Mouse (Mus musculus): Measurements from ENCODE around the gene Ank3.

Ank3 gene

DNA sequence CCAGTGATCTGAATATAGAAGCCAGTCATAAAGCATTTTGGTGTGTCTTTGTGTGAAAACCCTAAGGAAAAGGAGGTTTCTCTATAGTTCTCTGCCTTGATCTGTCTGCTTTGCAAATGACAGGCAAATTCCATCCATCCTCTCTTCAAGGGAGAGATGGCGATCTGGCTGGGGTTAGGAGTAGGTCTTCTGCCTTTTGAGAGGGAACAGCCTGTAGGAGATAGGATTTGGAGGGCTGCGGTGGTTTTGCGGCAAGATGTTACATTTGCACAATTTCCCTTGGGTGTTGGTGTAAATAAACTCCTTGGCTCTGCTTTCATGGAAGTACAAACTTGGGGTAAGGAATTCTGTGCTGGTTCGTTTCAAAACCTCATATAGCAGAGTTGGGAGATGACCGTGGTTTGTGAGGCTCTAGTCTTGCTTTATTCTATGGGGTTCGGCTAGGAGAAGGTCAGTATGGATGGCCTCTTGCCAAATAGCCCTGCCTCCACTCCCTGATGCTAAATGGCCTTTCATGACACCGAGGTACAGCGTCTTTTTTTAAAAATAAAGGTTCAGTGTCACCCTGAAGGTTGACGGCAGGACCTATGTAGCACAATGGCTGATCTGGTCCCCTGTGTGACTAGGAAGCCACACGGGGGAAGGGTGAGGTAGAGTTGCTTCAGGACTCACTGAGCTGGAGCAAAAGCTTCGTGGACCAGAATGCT lies 309.4 kb downstream of the Ank3 start:
- in situ Hi-C loops (cut with MboI, MseI), result no loop called here

DNA sequence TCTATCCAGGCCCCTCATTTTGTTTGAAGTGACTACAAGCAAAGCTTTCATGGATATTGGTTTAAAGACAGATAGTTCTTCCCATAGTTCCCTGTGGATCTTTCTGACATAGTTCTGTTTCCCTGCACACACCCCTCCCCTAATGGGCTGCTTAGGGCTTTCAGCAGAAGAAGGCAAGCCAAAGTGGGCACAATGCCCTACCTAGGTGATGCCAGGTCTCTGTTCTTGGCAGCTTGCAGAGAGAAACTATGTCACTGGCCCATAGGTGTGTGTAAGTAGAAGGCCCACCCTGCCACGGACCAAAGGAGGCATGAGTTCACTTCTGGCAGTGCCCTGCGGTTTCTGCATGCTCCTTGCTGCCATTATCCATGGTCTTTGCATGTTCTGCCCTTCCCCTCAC lies 311.1 kb downstream of the Ank3 start:
- in situ Hi-C loops (cut with MboI, MseI), result no loop called here

DNA sequence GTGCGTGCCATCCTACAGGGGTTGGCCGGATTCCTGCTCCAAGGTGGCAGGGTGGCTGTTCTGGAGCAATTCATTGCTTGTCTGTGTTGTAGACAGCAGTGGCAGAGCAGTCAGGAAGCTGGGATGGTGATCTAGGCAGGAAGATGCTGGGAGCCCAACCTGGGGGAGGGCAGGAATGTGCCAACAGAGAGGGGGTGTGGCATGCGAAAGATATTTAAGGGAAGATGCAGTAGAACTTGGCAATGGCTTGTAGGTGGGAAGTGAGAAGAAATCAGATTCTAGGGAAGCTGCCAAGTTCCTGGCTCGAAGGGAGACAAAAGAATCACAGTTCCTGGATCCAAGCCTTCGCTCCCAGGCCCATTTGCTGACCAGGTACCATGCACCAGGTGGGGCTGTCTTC lies 312.2 kb downstream of the Ank3 start:
- in situ Hi-C loops (cut with MboI, MseI), result no loop called here

DNA sequence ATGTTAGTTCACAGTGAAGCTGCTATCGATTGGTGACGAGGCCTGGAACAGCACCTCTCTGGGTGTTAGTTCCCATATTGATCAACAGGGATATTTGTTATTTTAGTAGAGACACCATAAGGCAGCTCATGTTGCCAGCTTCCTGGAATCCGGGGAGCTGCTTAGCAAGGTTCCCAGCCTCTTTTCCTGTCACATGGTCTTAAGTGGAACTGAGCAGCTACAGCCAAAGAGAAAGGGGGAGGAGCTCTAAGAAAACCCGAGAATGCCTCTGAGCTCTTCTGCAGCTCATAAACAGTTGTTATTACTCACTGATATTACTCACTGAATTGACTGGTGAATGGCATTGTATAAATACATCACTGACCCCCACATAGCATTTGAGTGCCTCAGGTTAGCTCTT lies 318.3 kb downstream of the Ank3 start:
- in situ Hi-C loops (cut with MboI, MseI), result no loop called here

DNA sequence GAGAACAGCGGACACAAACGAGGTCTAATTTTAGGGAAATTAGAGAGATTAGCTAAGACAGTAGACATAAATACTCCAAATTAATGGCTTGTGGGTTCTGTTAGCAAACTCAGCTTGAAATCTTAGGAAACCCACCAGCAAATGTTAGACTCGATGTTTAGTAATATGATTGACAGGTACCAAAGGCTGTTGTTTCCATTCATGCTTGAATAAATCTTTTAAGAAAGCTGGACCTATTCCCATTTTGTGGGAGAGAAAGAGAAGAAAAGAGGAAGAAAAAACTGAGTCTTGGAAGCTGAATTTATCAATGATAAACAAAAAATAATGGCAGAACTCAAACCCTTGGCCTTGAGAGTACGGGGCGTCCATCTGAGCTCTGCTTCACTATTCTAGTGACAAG lies 320.8 kb downstream of the Ank3 start:
- in situ Hi-C loops (cut with MboI, MseI), result no loop called here

DNA sequence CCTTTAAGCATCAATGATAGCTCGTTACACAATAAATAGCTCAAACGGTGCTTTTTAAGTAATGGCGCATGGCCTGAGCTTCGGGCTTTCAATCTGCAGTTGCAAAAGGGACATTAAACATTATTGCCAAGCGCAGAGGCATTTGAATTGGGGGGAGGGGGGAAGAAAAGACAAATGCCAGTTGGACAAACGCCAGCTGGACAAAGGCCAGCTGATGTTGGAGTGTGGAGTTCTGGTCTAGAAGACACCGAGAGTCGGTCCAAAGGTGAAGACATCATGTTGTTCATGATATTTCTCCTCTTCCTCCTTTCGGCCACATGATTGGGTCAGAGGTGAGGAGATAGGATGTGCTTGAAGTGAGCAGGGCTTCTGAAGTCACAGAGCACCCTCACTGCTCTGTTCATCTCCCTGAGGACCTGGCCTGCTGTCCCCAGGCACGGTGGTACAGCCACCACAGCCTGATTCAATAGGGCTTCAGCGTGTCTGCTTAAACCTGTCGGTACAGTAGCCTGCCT lies 321.4 kb downstream of the Ank3 start:
- in situ Hi-C loops (cut with MboI, MseI), result no loop called here

DNA sequence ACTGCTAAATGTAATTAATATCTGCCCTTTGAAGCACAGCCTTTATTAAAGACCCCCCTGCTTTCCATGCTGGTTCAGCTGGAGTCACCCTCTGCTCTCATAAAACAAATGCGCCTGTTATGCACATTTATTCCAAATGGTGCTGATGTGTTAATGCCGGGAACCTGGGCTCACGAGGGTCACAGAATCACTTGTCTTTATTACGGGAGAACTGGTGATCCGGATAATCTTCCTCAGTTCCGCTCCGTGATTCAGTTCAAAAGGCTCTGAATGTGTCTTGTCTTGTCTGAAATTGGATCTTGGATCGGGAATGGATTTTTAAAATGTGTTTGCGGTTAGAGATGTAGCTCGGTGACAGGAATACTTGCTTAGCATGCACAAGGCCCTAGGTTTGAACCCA lies 321.9 kb downstream of the Ank3 start:
- in situ Hi-C loops (cut with MboI, MseI), result no loop called here

DNA sequence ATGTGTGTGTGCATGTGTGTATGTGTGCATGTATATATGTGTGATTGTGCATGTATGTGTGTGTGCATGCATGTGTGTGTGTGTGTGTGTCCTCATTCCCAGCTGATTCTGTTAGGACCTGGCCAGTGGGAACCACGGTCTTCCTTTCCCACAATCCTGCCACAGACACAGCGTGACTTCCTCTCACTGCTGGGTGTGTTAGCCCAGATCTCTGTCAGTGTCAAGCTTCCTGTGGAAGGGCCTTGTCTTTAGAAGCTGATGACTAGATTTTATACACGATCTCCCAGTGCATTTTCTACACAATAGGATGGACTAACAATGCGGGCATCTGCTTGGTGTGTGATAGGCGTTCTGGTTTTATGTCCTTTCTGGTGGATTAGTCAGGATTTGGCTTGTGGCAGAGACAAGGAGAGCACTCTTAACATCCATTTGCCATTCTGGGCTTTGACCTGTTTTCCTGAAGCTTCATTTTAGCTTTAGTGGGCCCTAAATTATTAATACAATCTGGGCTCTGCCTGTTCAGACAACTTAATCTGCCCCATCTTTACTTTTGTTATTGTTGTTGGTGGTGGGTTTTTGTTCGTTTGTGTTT lies 322.4 kb downstream of the Ank3 start:
- in situ Hi-C loops (cut with MboI, MseI), result no loop called here

DNA sequence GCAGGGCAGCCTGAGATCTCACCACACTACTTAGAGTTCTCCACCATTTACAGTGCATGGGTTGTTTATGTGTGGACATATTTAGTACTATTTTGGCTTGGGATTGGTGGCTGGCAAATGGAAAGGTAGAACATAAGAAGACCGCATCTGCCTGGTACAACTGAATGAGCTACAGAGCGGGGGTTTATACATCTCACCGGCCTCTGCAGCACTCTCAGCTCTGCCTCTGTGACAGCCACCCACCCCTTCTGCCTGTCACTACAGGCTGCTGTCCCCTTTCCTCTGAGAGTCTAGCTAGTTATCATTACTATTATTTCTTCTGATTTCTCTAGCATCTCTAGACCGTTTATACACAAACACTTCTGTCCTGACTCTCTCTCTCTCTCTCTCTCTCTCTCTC lies 325.6 kb downstream of the Ank3 start:
- in situ Hi-C loops (cut with MboI, MseI), result no loop called here

DNA sequence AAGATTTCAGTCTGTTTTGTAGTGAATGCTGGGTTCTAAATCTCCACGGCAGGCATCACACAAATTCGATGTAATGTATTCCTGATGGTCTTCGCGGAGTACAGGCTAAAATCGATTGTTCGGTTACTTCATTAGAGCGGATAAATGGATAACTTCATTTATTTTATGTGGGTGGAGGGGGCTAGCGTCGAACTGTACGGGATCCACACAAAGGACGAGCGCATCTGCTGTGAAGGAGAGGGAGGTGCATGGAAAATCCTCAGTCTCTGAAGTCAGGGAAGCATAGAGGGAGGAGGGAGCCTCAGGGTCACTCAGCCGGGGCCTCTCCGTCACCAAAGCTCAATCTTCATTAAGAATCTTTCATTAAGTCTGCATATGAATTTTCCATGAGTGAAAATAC lies 326.5 kb downstream of the Ank3 start:
- in situ Hi-C loops (cut with MboI, MseI), result no loop called here

DNA sequence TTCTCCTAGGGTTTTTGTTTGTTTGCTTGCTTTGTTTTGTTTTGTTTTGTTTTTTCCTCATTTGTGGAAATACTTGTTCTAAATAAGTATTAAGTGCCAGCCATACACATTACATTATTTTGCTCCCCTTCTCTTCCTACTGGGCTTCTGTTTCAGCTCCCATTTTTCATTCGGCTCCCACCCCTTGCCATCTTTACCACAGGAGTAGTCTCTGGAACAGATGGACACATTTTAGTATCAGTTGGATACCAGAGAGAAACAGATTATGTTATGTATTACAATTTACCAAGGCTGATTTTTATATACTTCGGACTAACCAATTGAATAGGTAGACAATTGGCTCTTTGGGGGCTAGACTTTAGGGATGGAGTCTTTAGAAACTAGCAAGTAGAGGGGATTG lies 327.7 kb downstream of the Ank3 start:
- in situ Hi-C loops (cut with MboI, MseI), result no loop called here

DNA sequence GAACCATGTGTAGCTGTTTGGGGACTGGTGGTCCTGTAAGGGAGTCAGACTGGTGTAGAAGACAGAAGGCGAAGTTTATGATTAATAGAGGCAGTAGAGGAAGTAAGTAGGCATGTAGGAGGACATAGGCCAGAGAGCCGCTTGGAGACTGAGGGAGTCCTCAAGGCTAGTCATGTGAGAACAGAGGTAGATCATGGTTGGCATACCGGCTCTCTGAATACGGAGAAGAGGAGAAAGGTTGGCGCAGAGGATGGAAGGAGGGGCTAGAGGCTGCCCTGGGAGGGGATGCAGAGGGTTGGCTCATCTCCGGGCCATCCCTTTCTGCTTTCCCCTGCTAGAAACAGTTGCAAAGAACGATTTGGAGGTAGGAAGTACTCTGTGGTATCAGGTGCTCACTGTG lies 328.2 kb downstream of the Ank3 start:
- in situ Hi-C loops (cut with MboI, MseI), result no loop called here

DNA sequence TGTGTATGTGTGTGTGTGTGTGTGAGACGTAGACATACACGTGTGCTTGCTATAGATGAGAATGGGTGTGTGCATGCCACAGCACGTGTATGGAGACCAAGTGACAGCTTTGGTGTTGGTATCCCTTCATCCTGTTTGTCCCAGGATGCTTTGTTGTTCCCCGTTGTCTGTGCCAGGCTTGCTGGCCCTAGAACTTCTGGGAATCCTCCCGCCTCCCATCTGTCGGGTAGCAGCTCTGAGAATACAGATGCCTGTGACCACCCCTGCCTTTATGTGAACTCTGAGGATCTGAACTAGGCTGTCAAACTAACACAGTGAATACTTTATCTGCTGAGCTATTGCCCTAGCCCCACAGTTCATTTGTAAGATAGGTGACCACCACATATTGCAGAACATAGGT lies 330.3 kb downstream of the Ank3 start:
- in situ Hi-C loops (cut with MboI, MseI), result no loop called here

DNA sequence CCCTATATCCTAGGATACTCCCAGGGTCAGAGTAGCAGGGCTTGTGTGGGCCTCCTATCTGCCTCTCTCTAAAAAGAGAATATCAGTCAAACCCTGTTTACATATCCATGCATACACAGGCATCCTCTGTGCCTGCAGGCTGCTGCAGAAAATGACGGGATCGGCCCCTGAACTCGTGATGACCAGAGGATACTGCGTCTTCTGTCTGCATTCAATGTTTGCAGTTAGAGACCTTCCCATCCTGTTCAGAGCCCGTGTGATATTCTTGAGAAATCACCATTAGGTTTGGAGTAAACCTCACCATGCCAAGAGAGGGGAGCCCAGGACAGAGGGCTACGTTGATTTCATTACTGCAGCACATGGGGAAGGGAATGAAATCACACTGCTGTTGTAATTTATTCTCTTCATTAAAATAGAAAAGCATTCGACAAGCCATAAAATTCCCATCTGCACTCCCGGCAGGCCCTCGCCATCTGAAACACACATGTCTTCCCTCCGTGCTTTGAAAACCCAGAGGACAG lies 331.8 kb downstream of the Ank3 start:
- in situ Hi-C loops (cut with MboI, MseI), result no loop called here

DNA sequence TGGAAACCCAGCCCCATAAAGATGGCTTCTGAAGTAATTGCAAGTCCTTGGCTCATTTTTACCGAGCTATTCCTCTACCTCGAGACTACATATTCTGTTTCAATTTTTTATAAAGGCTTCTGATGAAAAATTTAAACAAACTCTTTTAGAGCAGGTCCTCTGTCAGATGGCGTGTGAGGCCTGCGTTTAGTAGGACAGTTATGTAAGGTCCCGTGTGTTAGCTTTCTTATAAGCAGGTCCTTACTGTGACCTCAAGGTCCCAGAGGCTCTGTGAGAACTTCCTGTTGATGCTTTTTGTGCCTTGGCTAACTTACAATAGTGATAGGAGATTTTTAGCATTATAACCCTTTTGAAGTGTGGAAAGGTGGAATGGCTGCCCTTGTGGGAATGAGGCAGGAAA lies 332.8 kb downstream of the Ank3 start:
- in situ Hi-C loops (cut with MboI, MseI), result no loop called here

DNA sequence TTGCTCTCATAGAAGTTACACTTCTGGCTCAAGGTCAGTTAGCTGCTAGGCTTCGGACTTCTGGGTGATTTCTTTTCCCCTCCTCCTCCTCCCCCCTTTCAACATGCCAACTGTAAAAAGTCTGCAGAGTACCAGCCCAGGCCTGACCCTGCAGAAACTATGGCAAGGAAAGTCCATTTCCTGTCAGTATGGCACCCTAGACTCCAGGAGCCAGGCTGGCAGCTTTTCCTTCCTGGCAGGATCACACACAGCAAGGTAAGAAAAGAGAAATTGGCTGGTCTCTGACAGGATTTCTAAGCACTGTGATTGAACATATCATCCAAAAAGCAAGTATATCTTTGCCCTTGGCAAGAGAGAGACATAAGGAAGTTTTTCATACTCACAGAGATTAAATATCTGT lies 333.3 kb downstream of the Ank3 start:
- in situ Hi-C loops (cut with MboI, MseI), result no loop called here

DNA sequence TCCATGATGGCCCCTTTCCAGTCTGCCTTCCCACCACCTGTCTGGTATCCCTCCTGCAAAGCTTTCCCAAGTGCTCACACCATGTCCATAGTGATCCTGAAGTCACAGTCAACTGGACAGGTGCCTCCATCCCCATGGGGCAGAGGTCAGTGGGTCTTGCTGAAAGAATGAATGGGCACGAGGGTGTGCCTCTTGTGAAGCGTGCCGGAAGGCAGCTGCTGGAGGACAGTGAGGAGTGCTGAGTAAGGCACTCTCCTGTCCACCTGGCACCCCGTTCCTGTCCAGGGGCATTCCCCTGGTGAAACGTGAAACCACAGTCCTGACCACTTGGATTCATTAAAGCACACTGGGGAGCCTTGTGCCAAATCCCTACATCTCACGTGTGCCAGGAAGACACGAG lies 337.7 kb downstream of the Ank3 start:
- in situ Hi-C loops (cut with MboI, MseI), result no loop called here

DNA sequence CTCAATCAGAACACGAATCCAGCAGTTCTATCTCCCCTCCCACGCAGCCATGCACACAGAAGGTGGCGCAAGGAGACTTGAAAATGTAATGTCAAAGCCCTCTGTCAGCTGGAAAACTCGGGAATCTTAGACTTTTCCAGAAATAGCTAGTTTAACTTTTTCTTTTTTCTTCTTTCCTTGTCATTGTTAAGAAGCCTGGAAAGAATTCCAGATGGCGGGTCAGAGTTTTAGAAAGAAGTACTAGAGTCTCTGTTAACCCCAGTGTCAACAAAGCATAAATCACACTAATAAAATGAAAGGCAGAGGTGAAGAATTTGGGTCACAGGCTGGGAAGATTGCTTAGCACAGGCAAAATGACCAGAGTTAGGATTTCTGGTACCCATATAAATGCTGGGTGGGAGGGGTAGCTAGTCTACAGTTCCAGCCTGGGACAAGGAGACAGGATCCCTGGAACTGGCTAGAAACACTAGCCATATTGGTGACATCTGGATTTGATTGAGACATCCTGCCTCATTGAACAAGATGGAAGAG lies 340.2 kb downstream of the Ank3 start:
- in situ Hi-C loops (cut with MboI, MseI), result no loop called here

DNA sequence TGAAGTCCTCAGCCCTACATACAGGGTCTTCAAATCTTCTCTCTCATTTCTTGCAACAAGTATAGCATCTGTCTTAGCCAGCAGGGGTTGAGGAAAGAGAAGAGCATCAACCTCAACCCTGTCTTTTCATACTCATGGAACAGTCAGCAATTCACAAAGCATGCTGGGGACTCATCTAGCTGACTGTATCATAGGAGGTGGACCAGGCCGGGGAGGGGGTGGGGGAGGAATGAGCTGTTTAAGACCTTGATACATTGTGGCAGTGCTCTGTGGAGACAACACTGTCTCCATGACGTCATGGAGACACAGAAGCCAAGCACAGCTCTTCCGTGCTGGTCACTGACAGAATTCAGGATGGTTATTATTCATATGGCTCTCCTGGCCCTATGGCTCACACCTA lies 344.0 kb downstream of the Ank3 start:
- in situ Hi-C loops (cut with MboI, MseI), result no loop called here

DNA sequence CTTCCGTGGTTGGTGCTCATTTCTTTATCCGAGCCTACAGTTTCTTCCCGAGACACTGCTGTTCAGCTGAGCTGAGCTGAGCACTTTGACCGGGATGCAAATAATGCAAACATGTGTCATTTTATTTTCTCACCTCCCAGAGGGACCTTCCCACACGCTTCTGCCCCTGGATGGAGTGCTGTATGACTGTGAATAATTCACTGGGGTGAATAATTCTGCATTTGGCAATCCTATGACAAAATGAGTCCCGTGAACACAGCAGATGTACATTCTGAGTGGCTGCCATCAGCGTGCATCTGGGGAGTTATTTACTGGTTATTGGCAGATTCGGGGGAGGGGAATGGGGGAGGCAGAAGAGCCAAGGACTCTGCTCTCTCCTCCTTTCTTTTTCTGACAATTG lies 345.6 kb downstream of the Ank3 start:
- in situ Hi-C loops (cut with MboI, MseI), result no loop called here

DNA sequence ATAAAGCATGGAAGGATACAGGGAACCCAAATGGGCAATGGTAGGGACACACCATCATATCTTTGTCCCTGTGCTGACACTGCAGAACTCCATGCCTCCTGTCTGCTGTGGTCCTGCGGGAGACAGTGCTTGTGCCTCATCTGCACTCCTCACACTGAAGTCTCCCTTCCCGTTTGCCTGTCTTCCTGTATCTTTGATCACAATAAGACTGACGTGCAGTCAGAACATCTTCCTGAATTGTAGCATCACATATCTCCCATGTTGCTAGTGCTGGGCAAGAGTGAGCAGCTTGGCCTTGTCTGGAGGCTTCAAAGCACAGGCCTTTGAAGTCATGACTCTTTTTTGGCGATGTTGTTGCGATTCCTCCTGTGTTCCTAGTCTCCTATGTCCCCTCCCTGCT lies 346.3 kb downstream of the Ank3 start:
- in situ Hi-C loops (cut with MboI, MseI), result no loop called here

DNA sequence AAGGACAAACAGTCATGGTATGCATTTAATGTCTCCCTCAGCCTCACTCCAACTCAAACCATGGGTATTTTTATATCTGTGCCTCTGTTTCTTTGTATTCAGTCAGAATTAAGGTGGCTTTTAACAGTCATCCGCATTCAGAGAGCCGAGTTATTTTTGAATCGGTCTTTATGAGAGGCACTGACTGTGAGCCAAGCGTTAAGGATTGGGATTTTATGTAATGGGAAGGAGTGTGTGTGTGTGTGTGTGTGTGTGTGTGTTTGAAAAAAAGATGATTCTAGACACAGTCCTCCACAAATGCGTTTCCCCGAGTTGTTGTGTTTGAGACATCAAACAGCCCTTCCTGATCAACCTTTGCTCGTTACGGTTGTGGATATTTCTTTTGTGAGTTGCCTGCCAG lies 347.7 kb downstream of the Ank3 start:
- in situ Hi-C loops (cut with MboI, MseI), result no loop called here

DNA sequence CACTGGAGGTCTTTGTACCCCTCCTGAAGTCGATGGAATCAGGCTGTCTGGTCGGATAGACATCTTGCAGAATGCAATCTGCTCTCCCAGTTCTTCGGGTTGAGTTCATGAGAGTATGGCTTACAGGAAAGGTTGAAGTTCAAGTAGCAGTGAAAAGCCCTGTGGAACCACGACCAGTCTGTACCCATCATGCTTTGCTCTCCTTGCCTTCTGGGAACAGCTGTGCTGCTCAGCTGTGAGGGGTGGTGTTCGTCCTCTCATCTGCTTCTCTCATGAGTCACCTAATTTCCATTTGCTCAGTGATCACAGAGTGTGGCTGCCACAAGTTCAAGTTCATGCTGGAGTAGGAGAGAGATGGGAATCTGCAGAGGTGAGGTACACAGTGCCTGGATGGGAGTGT lies 348.2 kb downstream of the Ank3 start:
- in situ Hi-C loops (cut with MboI, MseI), result no loop called here

All from regulatory T cell (primary cell).